Mouse (Mus musculus) heart, adult 8-10 months (tissue): ENCODE results near the gene Ptgs2. TPM values are rescaled to one million over a fixed set of nuclear protein-coding genes. Genes with fewer than 3 reads are reported as not detected.

Experiments
- DNase-seq: peaks from one replicate; pipeline ENCODE4 v3.0.0; 2022; ENCODE audit warnings: low spot score
- microRNA-seq: library from miRNA; unstranded; fragments of <30 nt; microRNA quantifications from one replicate; pipeline ENCODE4 v1.2.0, GENCODE M21; 2022
- total RNA-seq, 4 experiments: library from RNA; stranded (reverse); gene quantifications; 2 replicates each; pipeline ENCODE4 v1.2.4; 2022

Ptgs2 gene
- total RNA-seq, 4 experiments from 2014 or later: 0.97 to 1.3 (median 1.2) TPM

- no peak for DNase-seq
Observed at GRCm38 (mm10) chr1:150147272-150147671, 47.4 kb downstream of the Ptgs2 start.

- DNase-seq: no peak
Observed at GRCm38 (mm10) chr1:150151411-150151810, 51.6 kb downstream of the Ptgs2 start.

Small RNA genes lying within 50 kb of the gene (microRNA-seq; reads per million reads assigned to microRNA genes)
- not detected for gene Gm44329

Other genes with a start within 250 kb of the Ptgs2 start
- gene Pla2g4a, start 138.7 kb upstream of the Ptgs2 start, total RNA-seq: 1 to 10 TPM; 2.5 to 4.5 (median 2.9) TPM
- not detected for gene Pdc, start 219.4 kb downstream of the Ptgs2 start, total RNA-seq